Mouse (Mus musculus) left cerebral cortex, adult 18-20 months (tissue): ENCODE results near the gene Itga6. TPM values are rescaled to one million over a fixed set of nuclear protein-coding genes. Genes with fewer than 3 reads are reported as not detected.

Source experiments
- DNase-seq, 2 experiments: peaks; one replicate each; pipeline ENCODE4 v3.0.0; 2021 to 2022; ENCODE audit warnings: low spot score in 2 of 2, mixed read lengths in 1 of 2
- total RNA-seq, 2 experiments: library from RNA; stranded (reverse); gene quantifications; 2 replicates each; pipeline ENCODE4 v1.2.3; 2021

Gene Itga6
- total RNA-seq, 2 experiments from 2014 or later = 24.9 to 25.2 TPM

DNA sequence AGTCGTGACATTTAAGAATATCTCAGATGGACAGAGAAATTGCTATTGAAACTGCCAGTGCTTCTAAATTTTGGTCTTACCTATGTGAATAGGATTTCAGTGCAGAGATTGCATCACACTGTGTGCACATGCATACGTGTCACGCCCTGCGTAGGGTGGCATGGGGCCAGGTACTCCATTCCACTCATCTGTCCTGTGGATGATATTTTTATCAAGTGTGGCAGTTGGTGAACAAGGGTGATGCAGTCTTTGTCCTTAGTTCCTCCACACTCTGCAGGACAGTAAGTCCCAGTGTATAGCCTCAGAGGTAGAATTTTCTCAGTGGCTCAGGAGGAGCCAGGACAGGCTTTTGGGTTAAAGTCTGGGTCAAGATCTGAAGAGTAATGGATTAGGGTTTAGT lies 90.8 kb downstream of the Itga6 start:
- no peak for DNase-seq

DNA sequence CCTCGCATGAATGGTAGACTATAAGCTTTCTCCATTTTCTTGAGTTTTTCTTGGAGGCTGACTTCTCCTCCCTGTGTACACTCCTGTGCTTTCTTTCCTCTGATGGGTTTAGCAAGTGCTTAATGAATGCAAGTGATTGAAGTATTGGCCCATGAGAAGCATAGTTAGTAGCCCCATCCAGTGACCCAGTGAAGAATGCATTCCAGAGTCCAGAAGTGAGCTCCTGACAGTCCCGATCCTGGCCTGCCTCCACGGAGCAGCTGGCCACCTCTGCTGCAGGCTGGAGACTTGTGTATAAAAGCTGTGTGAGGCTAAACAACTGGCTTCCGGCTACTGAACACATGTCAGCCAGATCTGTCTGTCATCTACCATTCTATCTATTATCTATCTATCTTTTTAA lies 91.8 kb downstream of the Itga6 start:
- DNase-seq = no peak

DNA sequence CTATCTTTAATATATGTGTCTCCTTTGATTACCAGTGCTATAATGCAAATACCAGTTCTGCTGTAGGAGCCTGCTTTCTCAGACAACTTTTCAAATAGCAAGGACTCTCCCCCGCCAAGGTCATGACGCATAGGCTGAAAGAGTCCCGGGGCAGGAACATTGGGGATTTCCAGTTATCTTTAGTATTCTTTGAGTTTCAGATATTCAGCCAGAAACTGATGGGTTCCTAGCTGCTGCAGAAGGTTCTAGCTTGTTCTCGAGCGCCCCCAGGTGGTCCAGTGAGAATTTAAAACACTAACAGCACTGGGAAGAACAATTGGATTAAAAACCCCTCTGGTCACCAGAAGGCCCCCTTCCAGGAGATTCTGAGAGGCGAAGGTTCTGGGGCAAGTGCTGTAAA lies 92.4 kb downstream of the Itga6 start:
- DNase-seq = peak; percentile 72 to 83

DNA sequence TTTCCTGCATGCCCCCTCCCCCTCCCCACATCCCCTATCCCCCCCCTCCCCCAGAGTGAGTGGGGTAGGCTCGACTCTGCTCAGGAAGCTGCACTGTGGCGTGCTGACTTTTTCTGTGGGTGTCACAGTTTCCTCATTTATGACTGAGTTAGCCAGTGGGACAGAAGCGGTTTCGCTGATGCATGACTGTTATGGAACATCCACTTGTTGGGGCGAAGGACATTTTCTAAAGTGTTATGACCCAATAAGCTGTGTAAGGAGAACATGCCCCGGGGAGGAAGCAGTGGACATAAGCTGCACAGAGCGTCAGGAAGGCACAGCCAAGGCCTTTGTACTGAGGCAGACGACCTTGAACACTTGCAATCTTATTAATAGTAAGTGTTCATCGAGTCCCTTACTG lies 97.9 kb downstream of the Itga6 start:
- no peak for DNase-seq

DNA sequence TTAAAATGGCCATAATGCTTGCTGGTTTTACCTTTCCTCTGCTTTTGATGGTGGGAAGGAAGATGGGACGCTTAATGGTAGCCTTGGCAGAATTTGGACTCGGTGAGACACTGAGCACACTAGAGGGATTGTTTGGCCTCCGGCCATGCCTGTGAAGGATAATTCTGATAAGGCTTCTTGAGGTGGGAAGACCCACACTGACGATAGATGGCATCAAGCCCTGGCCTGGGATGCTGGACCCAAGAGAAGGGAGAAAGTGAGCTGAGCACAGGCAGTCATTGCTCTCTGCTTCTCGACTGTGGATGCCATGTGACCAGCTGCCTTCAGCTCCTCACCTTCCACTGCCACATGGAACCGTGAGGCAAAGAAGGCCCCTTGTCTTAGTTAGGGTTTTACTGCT lies 99.5 kb downstream of the Itga6 start:
- no peak for DNase-seq

DNA sequence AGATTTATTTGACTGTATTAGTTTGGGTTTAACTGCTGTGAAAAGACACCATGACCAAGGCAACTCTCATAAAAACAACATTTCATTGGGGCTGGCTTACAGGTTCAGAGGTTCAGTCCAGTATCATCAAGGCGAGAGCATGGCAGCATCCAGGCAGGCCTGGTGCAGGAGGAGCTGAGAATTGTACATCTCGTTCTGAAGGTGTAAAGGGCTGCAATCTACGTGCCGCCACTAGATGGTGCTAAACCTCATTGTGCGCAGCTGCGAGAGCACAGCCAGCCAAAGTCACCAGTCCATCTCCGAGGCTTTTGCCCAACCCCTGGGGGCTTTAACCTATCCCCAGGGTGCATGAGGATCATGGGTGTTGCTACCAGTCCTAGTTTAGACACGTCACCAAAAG lies 106.7 kb downstream of the Itga6 start:
- peak; percentile 47 to 68 for DNase-seq

DNA sequence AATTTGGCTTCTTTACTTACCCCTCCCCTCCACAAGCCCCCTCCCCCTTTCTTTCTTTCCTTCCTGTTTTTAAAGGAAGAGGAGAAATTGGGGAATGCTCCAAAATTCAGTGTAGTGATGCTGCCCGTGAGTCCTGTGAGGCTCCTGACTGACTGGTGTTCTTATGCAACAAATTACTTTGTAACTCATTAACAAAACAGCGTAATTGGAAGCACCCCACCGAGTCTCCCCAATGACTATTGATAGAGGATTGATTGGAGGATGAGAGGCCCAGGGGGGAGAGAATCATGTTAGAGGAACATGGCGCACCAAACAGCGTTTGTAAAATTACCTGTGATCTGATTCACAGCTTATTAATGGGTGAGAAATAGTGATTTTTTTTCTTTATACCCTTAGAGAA lies 109.7 kb downstream of the Itga6 start:
- DNase-seq = no peak

DNA sequence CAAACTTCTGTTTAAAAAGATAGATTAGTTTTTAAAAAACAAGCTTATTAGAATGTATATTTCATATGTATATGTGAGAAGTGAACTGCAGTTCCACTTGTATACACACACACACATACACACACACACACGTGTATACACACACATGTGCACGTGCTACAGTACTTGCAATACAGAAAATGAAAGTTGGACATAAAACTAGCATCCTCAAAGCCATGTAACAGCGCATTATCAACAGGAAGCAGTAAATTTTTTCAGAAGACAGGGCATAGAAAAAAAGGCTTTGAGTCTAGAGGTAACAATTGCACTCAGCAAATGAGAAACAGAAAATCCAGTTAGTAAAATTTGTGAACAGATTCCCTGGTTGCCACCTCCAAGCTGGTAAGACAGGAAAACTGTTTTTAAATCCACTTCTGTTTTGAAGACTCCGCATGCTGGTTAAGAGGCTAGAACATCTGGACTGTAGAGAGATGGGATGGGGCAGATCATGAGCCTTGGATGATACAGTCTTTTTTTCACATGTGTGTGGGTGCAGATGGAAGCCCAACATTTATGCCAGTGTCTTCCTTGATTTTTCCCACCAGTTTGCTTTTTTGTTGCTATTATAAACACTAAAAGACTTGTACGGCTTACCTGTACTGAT lies 118.2 kb downstream of the Itga6 start:
- no peak for DNase-seq

DNA sequence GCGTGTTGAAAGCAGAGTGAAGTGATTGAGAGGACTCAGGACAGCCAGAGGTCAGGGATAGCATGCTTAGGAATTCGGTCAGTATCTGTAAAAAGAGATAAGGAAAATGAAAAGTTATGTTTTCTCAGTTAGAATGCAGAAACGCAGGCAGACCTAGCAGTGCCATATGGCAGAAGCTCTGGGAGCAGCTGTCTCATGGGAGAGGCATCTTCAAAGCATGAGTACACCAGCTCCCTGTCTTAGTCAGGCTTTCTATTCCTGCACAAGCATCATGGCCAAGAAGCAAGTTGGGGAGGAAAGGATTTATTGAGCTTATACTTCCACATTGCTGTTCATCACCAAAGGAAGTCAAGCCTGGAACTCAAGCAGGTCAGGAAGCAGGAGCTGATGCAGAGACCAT lies 119.6 kb downstream of the Itga6 start:
- DNase-seq = peak; percentile 72 to 80

DNA sequence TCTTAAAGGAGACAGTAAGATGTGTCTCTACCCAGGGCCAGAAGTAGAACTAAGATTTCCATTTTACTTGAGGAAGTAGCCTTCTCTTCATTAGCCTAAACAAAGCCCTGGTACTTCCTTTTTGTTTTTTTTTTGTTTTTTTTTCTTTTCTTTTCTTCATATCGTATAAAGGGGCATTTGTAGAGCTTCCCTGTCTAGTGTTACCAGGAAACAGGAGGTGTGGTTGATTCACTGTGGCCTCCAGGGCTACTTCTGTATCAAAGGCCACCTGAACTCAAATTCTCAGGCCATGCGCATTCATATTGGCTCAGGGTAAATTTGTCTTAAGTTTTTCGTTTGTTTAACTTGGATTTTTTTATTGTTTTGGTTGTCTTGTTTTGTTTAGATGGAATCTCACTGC lies 120.5 kb downstream of the Itga6 start:
- no peak for DNase-seq

DNA sequence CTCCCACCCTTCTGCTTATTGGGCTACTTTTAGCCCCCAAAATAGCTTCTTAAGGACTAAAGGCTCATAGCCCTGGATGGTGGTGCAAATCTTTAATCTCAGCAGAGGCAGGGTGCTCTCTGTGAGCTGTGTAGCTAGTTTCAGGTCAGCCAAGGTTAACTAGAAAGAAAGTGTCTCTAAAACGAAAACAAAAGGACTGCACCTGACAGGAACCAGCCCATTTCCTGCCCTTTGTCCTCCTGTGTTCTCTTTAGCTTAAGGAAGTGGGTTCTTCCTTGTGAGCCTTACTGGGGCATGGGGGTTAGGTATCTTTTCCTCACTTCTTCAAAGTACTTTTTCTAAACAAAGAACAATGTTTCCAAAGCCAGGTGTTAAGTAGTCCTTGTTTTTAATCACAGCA lies 121.1 kb downstream of the Itga6 start:
- no peak for DNase-seq

DNA sequence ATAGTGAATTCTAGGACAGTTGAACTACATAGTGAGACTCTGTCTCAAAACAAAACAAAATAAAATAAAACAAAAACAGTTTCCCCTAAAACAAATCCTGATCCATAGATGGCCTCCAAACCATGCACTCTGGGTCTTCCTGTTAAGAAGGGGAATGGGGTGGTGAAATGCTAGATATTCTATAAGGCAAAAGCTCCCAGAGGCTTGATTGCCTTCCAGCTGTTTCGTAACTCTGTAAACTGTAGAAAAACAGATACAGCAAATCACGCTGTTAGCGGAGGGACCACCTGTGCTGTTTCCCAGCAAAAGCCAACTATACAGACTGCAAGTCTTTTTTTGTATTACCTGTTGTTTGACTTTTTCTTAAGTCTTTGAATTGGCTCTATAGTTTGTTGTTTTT lies 121.6 kb downstream of the Itga6 start:
- no peak for DNase-seq

DNA sequence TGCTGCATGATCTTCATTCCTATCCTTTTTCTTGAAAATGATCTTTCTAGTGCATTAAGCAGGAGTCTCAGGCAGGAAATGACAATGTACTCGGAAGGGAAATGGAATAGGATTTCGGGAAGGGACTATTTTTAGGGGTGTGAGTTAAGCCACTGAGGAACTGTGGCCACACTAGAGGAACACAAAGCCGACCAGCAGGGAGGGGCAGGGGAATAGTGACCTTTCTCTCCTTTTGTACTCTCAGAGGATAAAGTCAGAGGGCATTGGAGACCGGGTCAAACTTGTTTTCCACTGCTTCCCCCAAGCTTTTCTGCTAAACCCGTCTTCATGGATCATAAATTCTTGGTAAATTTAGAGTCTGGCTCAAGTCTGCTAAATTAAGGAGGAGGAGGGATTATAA lies 122.1 kb downstream of the Itga6 start:
- DNase-seq = no peak

DNA sequence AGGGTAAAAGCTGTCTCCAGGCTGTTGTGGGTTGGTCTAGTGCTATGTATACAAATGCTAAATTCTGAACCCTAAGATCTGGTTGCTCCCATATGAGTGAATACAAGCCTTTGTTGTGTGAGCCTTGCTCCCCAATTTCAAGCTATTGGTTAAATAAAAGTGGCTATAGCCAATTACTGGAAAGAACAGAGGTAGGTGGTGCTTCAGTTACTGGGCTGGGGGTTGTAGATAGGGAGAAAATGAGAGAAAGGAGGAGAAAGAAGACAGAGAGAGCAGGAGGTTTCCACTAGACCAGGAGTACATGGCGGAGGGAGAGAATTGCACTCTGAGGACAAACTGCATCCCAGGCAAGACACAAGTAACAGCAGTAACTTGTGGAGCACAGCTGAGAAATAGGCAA lies 122.8 kb downstream of the Itga6 start:
- no peak for DNase-seq

DNA sequence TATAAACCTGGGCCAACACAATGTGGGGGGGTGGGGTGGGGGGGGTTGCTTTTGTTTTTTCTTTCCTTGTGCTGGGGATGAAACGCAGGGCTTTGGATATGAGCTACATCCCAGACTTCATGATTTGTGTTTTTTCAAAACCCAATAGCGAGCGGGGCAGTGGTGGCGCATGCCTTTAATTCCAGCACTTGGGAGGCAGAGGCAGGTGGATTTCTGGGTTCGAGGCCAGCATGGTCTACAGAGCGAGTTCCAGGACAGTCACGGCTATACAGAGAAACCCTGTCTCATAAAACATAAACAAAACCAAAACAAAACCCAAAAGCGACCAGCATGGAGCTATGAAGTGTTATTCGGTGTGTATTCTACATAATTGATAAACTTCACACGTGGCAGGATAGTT lies 126.7 kb downstream of the Itga6 start:
- no peak for DNase-seq

DNA sequence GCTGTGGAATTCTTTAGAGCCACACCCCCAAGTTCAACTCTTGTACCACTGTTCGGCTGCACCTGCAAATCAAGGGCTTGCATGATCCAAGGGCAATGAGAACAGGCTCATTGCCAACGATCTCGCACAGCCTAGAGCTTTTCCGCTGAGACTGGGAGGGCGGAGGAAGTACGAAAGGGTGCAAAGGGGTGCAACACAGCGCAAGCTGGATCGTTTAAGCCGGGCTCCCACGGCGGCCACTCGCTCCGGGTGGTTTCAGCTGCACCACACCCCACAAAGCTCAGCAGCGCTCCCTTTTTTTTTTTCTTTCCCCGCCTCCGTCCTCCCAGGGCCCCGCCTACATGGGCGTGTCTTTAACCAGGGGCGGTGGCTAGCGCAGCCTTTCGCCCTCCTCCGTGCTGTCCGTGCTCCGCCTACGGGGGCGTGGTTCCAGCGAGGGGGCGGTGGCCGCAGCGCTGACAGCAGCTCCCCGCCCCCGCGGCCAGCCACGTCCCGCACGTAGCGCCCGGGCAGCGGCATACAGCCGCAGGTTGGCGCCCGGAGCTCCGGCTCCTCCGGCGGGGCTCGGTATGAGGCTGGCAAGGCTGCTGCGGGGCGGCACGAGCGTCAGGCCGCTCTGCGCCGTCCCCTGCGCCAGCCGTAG lies 127.5 kb downstream of the Itga6 start, which contains the start of gene Pdk1:
Gene Pdk1, plus strand, starts transcription at position 424 of the 643 bp plus-strand sequence.
- DNase-seq = peak; percentile 97 to 98

DNA sequence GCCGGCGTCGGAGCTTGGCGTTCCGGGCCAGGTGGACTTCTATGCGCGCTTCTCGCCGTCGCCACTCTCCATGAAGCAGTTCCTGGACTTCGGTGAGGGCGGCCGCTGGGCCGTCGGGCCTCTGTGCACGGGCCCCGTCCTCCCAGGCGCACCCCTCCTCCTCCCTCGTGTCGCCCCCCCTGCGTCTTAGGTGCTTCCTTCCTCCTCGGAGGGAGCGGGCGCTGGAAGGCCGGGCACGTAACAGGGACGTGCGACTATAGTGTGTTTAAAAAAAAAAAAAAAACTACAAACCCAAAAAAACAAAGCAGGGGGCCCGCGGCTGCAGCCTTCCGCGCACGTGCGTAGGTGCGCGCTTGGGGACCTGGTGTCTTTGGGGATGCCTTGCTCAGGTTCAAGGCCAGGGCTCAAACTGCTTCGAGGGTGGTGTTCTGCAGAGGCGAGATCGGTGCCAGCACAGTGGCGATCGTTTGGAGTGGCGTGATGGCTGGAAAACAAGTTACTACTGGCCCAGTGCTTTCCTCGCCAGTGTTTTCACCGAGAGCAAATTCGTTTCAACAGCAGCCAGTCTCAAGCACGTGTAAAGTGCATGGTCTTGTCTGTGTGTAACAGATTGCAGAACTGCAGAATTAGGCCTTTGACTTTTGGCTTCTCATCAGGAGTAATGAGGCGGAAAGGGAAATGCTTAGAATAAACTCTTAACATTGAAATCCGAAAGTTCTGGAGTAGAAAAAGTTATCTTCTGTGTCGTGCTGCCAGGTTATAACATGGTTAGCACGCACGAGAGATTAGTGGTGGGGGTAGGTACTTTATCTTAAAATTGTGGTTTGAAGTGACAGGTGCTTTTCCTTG lies 128.3 kb downstream of the Itga6 start:
- DNase-seq = peak in 1 of 2 experiments; percentile 26

DNA sequence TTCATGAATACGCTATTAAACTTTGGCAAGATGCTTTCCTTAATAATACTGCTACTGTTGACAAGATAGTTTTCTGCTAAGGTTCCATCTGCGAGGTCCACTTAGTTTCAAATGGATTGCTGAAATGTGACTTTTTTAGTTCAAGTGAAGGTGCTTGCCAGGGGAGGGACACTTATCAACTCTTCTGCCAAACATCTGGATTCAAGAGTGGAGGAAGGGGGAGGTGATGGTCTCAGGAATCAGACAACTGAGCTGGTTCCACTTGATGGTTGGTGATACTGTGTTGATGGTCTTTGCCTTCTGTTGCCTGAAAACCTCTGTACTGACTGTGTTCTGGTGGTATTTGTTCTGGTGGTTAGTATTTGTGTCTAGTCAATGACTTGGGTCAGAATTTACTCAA lies 129.0 kb downstream of the Itga6 start:
- DNase-seq = no peak

DNA sequence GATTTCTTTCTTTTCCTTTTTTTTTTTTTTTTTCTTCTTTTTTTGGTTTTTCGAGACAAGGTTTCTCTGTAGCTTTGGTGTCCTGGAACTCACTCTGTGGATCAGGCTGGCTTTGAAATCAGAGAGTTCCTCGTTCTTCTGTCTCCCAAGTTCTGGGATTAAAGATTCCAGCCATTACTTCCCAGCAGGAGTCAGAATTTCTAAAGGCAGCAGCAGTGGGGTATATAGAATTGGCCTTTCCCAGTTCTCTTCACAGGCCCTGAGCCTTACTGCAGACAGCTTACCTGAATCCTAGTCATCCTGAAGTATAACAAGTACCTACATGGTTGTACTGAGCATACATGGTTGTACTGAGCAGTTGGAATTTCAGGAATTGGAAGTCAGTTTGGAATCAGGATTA lies 129.4 kb downstream of the Itga6 start:
- DNase-seq = no peak

DNA sequence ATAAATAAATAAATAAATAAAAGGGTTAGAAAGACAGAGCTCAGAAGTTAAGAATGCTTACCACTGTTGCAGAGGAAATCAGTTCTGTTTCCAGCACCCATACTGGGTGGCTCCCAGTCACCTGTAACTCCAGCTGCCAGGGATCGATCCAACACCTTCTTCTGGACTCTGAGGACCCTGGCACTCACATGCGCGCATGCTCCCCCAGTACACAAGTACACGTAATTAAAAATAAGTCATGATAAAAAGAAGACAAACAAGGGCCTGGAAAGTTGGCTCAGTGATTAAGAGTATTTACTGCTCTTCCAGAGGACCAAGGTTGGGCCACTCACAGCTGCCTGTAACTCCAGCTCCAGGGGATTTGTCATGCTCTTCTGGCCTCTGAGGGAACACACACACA lies 132.4 kb downstream of the Itga6 start:
- no peak for DNase-seq

DNA sequence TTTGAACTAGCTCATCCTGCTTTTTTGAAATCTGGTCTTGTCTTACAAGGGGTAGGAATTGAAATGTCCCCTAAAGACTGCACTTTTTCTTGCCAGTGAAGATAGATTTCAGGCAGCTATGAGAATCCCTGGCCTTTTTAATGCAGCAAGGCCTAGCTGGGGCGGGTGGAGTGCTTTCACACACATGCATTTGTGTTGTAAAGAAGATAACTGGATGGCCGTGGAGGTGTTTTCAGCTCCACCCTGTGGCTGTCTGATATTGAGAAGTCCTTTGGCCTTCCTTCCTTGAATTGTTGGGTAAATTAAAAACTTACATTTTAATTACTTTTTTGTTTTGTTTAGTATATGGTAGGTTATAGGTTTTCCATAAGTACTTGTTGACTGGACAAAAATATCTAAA lies 133.0 kb downstream of the Itga6 start:
- DNase-seq = no peak

DNA sequence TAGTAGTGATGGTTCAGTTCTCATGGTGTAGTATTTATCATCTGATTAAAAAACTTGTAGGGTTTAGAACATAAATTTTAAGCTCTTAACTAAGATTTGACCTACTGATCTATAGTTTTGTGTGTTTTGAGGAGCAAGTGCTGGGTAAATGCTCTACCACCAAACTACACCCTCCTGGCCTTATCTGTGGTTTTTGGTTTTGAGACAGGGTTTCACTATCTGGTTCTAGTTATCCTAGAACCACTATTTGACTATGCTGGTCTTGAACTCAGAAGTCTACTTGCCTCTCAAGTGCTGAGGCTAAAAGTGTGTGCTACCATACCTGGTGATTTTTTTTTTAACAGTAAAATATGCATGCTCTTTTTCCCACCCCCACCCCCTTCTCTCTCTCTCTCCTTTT lies 133.5 kb downstream of the Itga6 start:
- no peak for DNase-seq
